Mouse (Mus musculus) liver, postnatal 0 days (tissue): ENCODE data around the gene Plxnb1. TPM values are rescaled to one million over a fixed set of nuclear protein-coding genes. Genes with fewer than 3 reads are reported as not detected.
A peak's percentile ranks its signal among the peaks of the same experiment; 100 is the strongest.

Experiments
- ATAC-seq: fragments of 200-750 bp; cut with Nextera tagmentation; 2 replicates; pipeline ENCODE4 v1.8.0; 2017; ENCODE audit warnings: mild to moderate bottlenecking, moderate library complexity
- DNase-seq: peaks from one replicate; pipeline ENCODE4 v3.0.0-alpha.2; 2016
- H3K27ac ChIP-seq: fragments of 300-500 bp; sonication (generic); 2 replicates; pipeline ENCODE4 v1.5.1; 2014; ENCODE audit warnings: antibody characterized with exemption, moderate library complexity, mild to moderate bottlenecking, low read depth
- H3K27me3 ChIP-seq: fragments of 300-500 bp; sonication (generic); 2 replicates; pipeline ENCODE4 v1.6.1; 2014; ENCODE audit warnings: low read length, control low read depth, mixed read lengths; ENCODE audit not compliant: insufficient read depth
- H3K36me3 ChIP-seq: fragments of 300-500 bp; sonication (generic); replicated peaks from 2 replicates; pipeline ENCODE4 v1.6.1; 2014; ENCODE audit warnings: mild to moderate bottlenecking, control low read depth, low read length, moderate library complexity, mixed read lengths; ENCODE audit not compliant: insufficient read depth
- H3K4me1 ChIP-seq: fragments of 300-500 bp; sonication (generic); 2 replicates; pipeline ENCODE4 v1.6.1; 2014; ENCODE audit warnings: antibody characterized with exemption, mild to moderate bottlenecking, control low read depth; ENCODE audit not compliant: insufficient read depth
- H3K4me2 ChIP-seq: fragments of 300-500 bp; sonication (generic); 2 replicates; pipeline ENCODE4 v1.6.1; 2014; ENCODE audit warnings: low read depth, mild to moderate bottlenecking, low read length, moderate library complexity, mixed read lengths
- H3K4me3 ChIP-seq: fragments of 300-500 bp; sonication (generic); 2 replicates; pipeline ENCODE4 v1.5.1; 2014; ENCODE audit warnings: low read depth, low read length
- H3K9ac ChIP-seq: fragments of 300-500 bp; sonication (generic); replicated peaks from 2 replicates; pipeline ENCODE4 v1.6.1; 2014; ENCODE audit warnings: mild to moderate bottlenecking, moderate library complexity
- H3K9me3 ChIP-seq: fragments of 300-500 bp; sonication (generic); 2 replicates; pipeline ENCODE4 v1.6.1; 2016; ENCODE audit warnings: mild to moderate bottlenecking, control low read depth, low read length, mixed read lengths
- CTCF ChIP-seq: sonication (generic); IDR thresholded peaks from 2 replicates; pipeline ENCODE4 v1.5.1; 2016; ENCODE audit warnings: antibody characterized with exemption, low read depth
- EP300 ChIP-seq: IDR thresholded peaks from 2 replicates; pipeline ENCODE4 v1.6.1; 2016; ENCODE audit warnings: antibody characterized with exemption, low read depth, mild to moderate bottlenecking
- WGBS: fragments of 180-500 bp; shearing (Covaris S2); extraction: QIAGEN DNeasy Blood & Tissue Kit; methylation state at CpG from one replicate; pipeline ENCODE4 v1.1.7; 2014; ENCODE audit not compliant: insufficient replicate concordance; 5-methylcytosine and 5-hydroxymethylcytosine counted together
- polyA plus RNA-seq: library from polyadenylated mRNA; unstranded; fragments of >200 nt; fragmentation: Nextera tagmentation; extraction: Ambion mirVana; gene quantifications from 2 replicates; pipeline ENCODE4 v1.2.1, GENCODE M21; 2015

Plxnb1 gene
- polyA plus RNA-seq, 1 experiment from 2014 or later: 1.9 TPM

GRCm38 (mm10) chr9:109091802-109092201 lies 3.4 kb upstream of the Plxnb1 start:
- ATAC-seq: no peak
- H3K36me3 ChIP-seq: peaks cover 8% of the 10 kb centered on the region; the same call in 1 of the 2 replicates
- no peak for TF ChIP-seq EP300
- DNase-seq: no peak
- no peak overlapping the region for H3K9ac ChIP-seq
- H3K4me2 ChIP-seq: no peak overlapping the region
- peaks cover 29% of the 10 kb centered on the region for H3K27me3 ChIP-seq
- H3K4me1 ChIP-seq: peaks cover 17% of the 10 kb centered on the region
- 93% methylated on average over 8 of the region's 8 CpGs for WGBS
- H3K9me3 ChIP-seq: no peaks in the 10 kb centered on the region
- H3K4me3 ChIP-seq: no peak overlapping the region
- H3K27ac ChIP-seq: no peak overlapping the region

- Histone ChIP-seq H3K27me3 (peaks cover 31% of the 10 kb centered on the region), H3K9ac (no peak overlapping the region), H3K4me3 (no peak overlapping the region), H3K27ac (peak overlapping the region; percentile 72), H3K36me3 (peaks cover 8% of the 10 kb centered on the region; the same call in 1 of the 2 replicates), H3K4me2 (0 out of 2 replicates have a peak overlapping the region, but pooled peaks have one; percentile 13), H3K4me1 (peaks cover 20% of the 10 kb centered on the region), H3K9me3 (no peaks in the 10 kb centered on the region)
- peak; percentile 28 for ATAC-seq
- DNase-seq: peak; percentile 47
- WGBS: 64% methylated on average over 6 of the region's 6 CpGs
- TF ChIP-seq EP300: no peak
- 0 out of 2 replicates have a peak, but pooled peaks have one; percentile 2 for TF ChIP-seq CTCF
Observed at GRCm38 (mm10) chr9:109092799-109093198, 2.4 kb upstream of the Plxnb1 start.

GRCm38 (mm10) chr9:109093786-109094552 lies 1.2 kb upstream of the Plxnb1 start:
- H3K36me3 ChIP-seq: peaks cover 8% of the 10 kb centered on the region; the same call in 1 of the 2 replicates
- peaks cover 27% of the 10 kb centered on the region for H3K4me1 ChIP-seq
- TF ChIP-seq EP300 (no peak), CTCF (no peak)
- no peaks in the 10 kb centered on the region for H3K9me3 ChIP-seq
- DNase-seq (no peak), ATAC-seq (peak; percentile 11)
- peak overlapping the region; percentile 48 for H3K9ac ChIP-seq
- H3K27ac ChIP-seq: peak overlapping the region; percentile 91
- 37% methylated on average over 11 of the region's 11 CpGs for WGBS
- peak overlapping the region; percentile 62 for H3K4me3 ChIP-seq
- peaks cover 31% of the 10 kb centered on the region for H3K27me3 ChIP-seq
- H3K4me2 ChIP-seq: peak overlapping the region; percentile 81

GRCm38 (mm10) chr9:109094553-109095136 lies 544 bp upstream of the Plxnb1 start:
- TF ChIP-seq CTCF: no peak
- TF ChIP-seq EP300: peak; percentile 37; the same call in 1 of the 2 replicates
- ATAC-seq: peak; percentile 79
- WGBS: 7% methylated on average over 17 of the region's 21 CpGs
- H3K36me3 ChIP-seq: peaks cover 8% of the 10 kb centered on the region; the same call in 1 of the 2 replicates
- H3K4me2 ChIP-seq: peak overlapping the region; percentile 81
- H3K4me1 ChIP-seq: peaks cover 28% of the 10 kb centered on the region
- DNase-seq: peak; percentile 79
- peak overlapping the region; percentile 62 for H3K4me3 ChIP-seq
- H3K9me3 ChIP-seq: no peaks in the 10 kb centered on the region
- peaks cover 31% of the 10 kb centered on the region for H3K27me3 ChIP-seq
- peak overlapping the region; percentile 74 for H3K9ac ChIP-seq
- peak overlapping the region; percentile 91 for H3K27ac ChIP-seq

GRCm38 (mm10) chr9:109096251-109096661 lies 1.1 kb downstream of the Plxnb1 start:
- Histone ChIP-seq H3K4me3 (peak overlapping the region; percentile 62), H3K27me3 (peaks cover 31% of the 10 kb centered on the region), H3K4me2 (peak overlapping the region; percentile 81), H3K36me3 (peaks cover 7% of the 10 kb centered on the region; the same call in 1 of the 2 replicates), H3K9me3 (no peaks in the 10 kb centered on the region), H3K27ac (peak overlapping the region; percentile 91), H3K9ac (peak overlapping the region; percentile 74), H3K4me1 (peaks cover 25% of the 10 kb centered on the region)
- TF ChIP-seq EP300: no peak
- TF ChIP-seq CTCF: no peak
- no peak for DNase-seq
- WGBS: 66% methylated on average over 9 of the region's 9 CpGs
- ATAC-seq: no peak

GRCm38 (mm10) chr9:109096856-109097255 lies 1.7 kb downstream of the Plxnb1 start:
- Histone ChIP-seq H3K4me1 (peaks cover 25% of the 10 kb centered on the region), H3K27ac (peak overlapping the region; percentile 91), H3K4me3 (peak overlapping the region; percentile 62), H3K36me3 (0 out of 2 replicates have a peak, but pooled peaks cover 3% of the 10 kb centered on the region), H3K27me3 (peaks cover 31% of the 10 kb centered on the region), H3K9me3 (no peaks in the 10 kb centered on the region), H3K9ac (peak overlapping the region; percentile 74), H3K4me2 (peak overlapping the region; percentile 81)
- no peak for DNase-seq
- 53% methylated on average over 6 of the region's 6 CpGs for WGBS
- ATAC-seq: no peak
- TF ChIP-seq CTCF (no peak), EP300 (no peak)
